Mouse (Mus musculus): ENCODE data around the gene Hdac7.

Hdac7 gene

DNA sequence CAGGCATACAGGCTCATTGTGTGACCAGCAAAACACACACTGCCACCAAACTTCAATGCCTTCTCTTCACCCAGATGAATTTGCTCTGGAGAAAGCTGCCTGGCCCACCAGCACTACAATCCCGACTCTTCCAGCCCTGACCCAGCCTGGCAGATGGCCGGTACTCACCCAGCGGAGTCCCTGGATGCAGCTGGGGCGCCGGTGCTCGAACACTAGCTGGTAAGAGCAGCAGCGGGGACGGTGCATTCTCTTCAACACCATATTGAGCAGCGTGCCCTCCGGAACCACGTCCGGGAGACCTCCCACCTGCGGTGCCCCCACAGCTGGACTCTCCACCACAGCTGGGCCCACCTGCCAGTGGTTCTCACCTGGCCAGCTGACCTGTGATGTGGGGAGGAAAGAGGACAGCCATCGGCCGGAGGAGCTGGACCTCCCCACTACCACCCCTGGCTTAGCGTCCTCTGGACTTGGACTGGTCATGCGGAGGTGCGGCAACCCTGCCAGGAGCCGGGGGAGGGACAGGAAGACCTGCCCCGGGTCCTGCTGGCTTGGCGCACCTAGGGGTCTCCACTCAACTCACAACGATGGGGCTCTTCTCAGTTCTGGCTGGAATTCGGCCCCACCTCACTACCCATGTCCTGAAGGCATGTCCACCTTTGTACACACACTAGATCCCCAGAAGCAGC, 77.6 kb downstream of the Hdac7 start:
- DNase-seq (ENCODE audit: low spot score): no peak

DNA sequence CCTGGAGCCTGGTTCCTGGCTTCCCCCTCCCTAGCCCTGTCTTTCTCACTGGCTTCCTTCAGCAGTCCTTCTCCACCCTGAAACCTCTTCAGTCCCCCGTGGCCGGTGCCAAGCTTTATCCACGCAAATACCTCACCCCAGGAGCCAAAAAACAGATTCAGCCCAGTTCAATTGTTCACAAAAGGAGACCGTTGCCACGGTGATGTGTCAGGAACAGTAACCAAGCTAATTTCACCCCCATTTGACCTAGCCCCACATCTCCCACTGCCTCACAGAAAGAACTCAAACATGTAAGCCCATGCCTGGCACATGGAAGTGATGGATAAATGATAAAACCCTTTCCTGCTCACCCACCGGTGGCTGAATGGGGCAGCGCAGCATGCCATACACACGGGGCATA, 78.1 kb downstream of the Hdac7 start:
- DNase-seq (ENCODE audit: low spot score): no peak

DNA sequence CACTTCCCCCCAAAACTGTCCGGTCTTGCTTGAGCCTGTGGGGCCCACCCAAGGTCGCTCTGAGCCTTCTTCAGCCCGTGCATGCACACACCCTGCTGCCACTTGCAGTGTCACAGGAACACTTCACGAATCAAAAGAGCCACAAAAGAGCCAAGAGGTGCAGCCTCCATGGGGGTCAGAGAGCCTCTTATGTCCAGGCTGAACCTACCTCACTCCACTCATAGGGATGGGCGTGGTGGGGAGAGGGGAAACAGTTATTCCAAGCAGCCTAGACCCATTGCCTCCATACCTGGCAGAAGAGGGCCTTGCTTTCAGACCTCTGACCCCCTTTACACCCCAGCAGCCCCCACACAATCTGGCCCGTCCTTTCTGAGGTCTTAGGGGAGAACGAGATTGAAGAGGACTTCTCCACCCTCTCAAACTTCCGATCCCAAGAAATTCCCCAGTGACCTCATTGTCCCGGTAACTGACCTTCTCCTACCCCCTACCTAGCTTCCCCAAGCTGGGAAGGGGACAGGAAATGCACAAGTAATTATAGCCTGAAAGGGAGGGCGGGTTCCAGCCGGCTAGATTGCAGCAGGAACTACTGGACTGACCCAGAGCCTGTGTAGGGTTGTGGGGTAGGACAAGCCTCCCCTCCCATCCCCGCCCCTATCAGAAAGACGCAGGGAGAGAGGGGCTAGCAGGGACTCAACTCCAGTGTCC, 79.1 kb downstream of the Hdac7 start:
- no peak for DNase-seq (ENCODE audit: low spot score)

DNA sequence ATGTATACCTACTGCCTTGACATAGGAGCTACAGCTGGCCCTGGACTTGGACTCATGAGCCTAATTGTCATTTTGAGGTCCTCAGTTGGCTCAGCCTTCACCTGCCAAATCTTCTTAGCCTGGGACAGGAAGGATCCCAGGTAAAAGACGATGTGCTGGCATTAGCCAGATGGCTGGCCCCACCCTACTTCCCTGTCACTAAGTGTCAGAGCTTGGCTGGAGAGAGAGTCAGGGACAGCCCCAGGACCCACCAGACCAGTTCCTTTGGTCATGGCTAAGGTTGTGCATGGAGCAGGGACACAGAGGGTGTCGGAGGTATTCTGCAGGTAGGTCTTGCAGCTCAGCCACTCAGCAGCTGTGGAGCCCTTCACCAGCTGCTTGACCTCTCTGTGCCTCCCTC, 79.8 kb downstream of the Hdac7 start:
- no peak for DNase-seq (ENCODE audit: low spot score)

DNA sequence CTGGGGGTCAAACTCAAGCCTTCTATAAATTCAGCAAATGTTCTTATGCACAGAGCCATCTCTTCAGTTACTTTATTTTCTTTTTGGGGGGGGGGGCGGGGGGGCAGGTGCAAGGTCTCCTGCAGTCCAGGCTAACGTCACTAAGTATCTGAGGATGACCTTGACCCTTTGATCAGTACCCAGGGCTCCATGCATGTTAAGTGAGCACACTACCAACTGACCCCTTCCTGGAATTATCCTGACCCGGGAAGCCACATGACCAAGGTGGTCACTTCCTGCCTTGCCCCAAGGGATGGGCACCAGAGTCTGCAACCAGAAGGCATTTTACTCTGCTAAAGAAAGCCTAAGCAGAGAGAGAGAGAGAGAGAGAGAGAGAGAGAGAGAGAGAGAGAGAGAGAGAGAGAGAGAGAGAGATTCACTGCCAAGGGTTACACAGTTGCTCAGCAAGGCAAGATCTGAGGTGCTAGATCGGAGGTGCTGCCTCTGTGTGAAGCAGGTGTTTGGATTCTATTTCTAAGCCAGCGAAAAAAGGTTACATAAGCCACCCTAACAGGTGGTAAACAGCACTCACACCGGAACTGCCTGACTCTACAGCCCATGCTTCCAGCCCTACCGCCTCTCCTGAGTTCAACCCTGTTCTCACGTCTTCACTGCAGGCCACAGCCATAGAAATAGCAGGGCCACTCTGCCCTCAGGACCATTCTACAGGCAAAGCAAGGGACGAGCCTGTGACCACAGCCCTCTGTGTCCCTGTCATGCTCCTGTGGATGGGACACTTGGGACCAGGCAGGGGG, 80.8 kb downstream of the Hdac7 start:
- DNase-seq (ENCODE audit: low spot score): no peak

DNA sequence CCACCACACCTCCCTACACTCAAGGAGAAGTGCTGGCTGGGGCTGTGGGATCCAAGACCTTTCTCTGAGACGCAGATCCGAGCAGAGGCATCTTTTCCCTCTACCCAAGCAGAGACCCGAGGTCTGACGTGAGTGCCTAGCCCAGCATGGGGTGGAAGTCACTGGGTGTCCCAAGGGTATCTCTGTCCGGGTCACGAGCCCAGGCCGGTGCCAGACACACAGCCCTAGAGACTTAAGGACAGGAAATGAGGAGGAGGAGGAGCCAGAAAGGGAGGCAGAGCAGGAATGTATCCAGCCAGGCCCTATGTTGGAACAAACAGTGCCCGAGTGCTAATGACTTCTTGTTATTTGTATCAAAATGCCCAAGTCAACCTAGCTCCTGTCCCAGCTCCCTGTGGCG, 81.6 kb downstream of the Hdac7 start:
- no peak for DNase-seq (ENCODE audit: low spot score)

DNA sequence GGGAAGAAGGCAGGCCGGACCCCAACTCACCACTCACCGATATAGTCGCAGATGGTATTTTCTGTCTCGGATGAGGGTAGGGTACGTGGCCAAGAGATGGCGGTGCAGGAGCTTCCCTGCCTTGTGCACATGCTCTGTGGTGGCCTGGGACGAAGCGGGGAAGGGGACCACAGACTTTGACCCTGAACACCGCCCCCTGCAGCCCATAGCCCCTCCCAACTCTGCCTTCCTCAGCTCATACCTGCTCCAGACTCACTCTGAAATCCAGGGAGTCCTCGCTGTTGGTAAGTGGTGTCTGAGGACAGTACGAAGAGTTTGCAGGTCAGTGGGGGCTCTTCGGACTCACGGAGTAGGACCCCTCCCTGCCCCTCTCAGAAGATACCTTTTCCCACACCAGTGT, 82.9 kb downstream of the Hdac7 start:
- no peak for DNase-seq (ENCODE audit: low spot score)

DNA sequence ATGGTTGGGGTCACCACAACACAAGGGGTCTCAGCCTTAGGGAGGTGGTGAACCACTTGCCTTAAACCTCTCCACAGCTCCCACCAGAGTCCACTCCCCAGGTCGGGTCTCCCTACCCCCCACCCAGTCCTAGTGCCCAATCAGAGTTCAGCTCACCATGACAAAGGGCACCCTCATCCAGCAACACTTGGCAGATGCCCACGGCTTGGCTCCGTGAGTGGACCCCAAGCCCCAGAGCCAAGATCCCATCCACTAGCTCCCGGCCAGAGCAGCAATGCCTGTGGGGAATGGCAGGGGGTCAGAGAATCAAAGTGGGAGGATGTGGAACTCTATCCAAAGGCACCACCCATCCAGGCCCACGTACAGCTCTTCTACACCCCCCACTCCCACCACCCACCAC, 83.3 kb downstream of the Hdac7 start:
- DNase-seq (ENCODE audit: low spot score): no peak

DNA sequence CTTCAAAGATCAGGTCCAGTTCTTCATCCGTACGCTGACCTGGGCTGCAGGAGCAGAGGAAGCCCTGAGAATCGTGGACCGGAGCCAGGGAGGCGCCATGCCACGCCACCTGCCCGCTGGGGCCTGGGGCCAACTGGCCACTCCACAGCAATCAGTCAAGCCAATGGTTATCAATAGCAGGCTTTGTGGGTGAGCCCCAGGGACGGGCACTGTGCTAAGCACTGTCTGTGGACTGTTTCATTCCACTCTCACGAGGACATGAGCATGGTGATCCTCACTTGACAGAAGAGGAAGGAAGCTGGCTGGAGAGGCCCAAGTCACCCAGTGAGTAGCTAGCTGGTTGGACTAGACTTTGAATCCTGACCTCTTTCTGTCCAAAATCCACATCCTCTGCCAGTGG, 84.3 kb downstream of the Hdac7 start:
- DNase-seq (ENCODE audit: low spot score): no peak

DNA sequence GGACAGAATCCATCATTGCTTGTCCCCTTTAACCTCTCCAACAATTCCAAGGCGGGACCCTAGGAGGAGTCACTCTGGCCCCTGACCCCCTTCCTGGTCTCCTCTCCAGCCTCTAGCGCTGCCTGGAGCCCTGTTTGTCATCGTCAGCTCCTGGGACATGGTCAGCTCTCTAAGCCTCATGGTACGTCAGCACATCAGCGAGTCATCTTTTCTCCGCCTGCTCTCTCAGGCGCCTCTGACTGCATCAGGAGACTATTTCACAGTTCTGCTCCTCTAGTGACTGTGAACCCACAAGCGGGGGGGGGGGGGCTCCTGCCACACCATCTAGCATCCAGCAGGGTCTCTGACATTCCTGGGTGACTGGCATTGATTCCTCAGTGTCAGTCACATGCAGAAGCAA, 88.9 kb downstream of the Hdac7 start:
- DNase-seq (ENCODE audit: low spot score): no peak

DNA sequence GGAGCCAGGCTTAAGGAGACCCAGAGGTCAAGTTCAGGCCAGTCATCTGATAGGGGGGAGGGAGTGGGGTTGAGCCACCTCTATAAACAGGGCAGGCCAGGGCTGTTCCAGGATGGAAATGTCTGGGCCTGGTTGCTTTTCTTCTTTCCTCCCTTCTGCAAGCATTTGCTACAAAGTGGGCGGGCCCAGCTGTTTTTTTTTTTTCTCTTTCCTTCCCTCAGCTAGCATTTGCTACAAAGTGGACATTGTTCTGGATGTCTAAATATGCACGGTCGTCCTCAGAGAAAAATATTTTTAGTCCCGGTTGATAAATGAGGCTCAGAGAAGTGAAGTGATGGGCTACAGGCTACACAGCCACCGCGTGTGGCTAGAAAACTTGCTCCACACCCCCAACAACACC, 89.8 kb downstream of the Hdac7 start:
- DNase-seq (ENCODE audit: low spot score): no peak

DNA sequence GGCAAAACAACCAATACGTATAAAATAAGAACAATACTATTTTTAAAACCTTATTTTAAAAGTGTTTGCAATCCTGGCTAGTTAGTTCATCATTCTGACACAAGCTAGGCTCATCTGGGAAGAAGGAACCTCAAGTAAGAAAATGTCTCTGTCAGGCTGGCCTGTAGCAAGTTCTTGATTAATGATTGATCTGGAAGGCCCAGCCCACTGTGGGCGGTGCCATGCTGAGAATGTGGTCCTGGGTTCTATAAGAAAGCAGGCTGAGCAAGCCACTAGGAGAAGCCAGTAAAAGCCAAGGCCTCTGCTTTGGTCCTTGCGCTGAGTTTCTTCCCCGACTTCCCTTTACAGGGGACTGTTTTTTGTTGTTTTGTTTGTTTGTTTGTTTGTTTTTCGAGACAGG, 91.8 kb downstream of the Hdac7 start:
- DNase-seq (ENCODE audit: low spot score): no peak

DNA sequence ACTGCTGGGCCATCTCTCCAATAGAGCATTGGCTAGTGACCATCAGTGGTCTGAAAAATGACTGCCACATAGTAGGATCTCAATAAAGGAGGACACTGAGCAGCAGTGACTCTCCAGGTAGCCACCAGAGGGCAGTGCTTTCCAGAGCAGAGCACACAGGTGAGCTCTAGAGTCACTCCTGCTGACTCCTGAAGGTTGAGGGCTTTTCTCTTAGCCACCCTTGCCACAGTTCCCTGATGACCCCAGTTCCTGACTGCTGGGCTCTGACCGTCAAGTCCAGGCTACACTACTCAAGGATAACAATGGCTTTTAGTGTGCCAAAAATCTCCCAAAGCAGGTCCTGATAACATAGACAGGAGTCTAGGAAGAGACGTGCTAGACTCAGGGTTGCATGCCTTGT, 92.6 kb downstream of the Hdac7 start:
- no peak for DNase-seq (ENCODE audit: low spot score)

DNA sequence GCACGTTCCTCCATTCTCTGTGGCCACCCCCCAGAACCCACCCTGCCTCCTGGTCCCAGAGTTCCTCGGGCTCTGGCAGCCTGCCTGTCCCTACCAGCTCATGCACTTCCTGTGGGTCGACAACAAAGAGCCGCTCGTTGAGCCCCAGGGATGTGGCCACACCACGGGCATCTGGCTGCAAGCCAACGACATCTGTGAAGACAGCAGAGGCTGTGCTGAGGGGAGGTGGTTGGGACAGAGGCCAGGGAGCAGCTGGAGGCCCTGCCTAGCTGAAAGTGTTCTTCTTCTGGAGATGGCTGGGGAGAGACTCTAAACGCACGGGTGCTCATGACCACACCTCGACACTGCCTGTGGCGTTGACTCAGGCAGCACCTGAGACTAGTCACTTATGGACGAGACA, 93.6 kb downstream of the Hdac7 start:
- peak; percentile 42 for DNase-seq (ENCODE audit: low spot score)

DNA sequence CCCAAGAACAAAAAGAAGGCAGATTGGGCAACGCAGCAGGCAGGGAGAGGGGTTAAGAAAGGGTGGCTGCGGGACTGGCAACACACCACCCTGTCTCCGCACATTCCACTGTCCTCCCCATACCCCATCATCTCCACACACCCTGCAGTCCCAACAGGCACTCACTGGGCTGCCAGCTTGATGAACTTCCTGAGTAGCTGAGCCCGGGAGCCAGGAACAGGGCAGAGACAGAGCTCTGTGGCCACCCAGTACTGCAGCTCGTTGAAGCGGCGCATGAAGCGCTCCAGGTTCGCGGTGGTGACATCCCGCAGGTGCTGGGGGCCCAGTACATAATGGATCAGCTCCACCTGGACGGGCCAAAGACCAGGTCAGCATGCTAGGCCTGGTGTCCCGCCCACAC, 94.5 kb downstream of the Hdac7 start:
- DNase-seq (ENCODE audit: low spot score): no peak

DNA sequence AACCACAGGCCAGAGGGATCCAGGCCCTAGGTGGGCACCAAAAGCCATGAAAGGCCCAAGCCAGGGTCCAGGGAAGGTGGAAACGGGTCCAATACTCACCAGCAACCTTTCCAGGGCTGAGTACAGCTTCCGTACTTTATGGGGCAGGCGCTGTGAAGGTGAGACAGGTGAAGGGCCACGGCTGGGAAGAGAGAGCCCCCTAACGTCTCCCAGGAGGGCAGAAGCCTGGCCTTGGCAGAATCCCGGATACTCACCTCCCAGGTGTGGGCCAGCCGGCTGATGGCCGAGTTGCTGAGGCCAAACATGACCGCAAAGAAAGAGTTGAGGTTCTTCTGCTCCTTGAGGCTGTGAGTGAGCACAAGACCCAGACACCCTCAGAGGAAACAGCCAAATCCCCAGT, 94.9 kb downstream of the Hdac7 start:
- DNase-seq (ENCODE audit: low spot score): no peak

DNA sequence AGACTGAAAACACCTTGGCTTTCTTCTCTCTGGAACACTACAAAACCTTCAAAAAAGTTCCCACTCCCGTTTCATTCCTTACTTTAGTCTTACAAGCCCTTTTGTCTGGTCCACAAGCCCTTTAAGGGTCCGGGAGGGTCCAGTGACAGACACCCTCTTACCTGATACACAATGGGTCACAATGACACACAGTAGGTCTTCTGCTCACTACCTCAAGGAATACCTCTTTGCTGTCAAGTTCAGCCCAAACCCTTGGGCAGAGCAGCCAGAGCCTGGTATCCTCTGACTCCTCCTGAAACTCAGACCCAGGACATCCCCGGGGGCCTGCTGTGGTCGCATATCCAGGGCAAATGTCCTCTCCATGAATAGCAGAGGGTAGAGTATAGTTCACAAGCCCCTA, 95.3 kb downstream of the Hdac7 start:
- no peak for DNase-seq (ENCODE audit: low spot score)

DNA sequence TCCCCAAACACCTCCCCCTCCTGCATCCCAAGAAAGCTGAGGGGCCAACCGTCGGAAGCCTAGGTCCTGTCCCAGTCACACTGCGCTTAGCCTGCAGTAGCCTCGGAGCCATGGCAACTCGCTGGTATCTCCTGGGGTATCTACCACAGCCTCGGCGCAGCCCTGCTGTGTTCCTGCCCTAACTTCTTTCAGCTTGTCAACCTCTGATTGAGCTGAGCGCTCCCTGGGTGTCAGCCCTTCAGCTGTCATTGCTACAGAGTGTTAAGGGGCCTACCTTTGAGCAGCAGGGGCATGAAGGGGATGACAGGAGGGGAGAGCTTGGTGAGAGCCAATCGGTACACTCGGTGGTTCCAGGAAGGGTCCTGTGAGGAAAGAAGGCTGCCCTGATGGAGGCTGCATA, 96.0 kb downstream of the Hdac7 start:
- no peak for DNase-seq (ENCODE audit: low spot score)

DNA sequence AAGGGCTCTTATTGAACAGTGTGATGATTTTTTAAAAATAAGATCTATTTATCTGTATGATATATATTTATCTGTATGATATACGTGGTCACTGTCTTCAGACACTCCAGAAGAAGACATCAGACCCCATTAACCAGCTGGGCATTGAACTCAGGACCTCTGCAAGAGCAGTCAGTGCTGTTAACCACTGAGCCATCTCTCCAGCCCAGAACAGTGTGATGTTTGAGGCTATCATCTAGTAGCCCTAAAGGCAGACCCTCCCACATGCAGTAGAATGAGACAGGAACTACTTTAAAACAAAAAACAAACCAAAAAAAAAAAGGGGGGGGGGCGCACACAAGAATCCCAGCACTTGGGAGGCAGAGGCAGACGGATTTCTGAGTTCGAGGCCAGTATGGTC, 96.8 kb downstream of the Hdac7 start:
- DNase-seq (ENCODE audit: low spot score): no peak

DNA sequence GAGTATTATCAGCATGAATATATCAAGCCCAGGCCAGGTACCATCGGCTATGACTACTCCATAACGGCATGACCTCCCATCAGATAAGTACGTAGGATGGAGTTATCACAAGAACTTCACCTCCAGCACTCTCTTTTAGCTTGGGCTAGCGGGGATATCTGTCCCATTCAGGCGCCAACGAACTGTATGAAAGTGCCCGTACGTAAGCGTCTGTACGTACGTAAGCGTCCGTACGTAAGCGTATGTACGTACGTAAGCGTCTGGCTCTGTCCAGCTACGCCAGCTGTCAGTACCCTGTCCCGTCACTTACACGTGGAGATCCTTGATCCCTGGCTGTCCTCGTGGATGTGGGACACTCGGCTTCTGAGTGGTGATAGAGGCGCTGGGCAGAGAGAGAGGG, 97.6 kb downstream of the Hdac7 start:
- no peak for DNase-seq (ENCODE audit: low spot score)

DNA sequence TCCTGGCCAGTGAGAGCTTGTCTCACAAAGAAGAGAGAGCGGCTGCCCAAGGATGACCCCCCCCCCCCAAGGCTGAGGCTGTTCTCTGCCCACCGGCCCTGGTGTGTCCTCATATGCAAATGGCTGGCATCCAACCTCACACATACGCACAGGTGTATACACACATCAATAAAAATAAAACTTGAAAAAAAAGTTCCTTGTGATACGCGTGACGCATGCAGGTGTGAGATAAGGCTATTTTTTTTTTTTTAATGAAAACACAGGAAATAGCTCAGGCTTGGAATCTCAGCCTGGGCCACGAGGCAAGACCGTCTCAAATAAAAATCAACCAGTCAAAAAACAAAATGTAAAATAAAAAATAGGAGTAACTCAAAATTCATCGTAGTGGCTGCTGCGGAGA, 98.0 kb downstream of the Hdac7 start:
- DNase-seq (ENCODE audit: low spot score): no peak

DNA sequence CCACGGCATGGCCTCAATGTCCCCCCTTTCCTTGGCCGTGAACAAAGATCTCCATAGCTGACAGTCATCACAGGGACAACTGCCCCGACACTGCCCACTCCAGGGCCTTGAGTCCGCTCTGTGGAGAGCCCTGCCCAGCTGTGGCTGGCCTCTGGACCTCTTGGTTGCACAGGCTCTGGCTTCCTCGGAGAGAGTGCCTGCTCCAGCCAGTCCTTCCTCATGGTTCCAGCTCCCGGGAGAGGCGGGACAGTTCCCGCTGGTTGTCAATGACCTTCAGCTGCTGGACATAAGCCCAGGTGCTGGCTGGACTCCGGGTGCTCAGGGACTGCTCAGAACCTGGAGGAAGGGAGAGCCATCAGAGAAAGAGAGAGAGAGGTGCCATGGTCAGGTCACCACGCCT, 99.0 kb downstream of the Hdac7 start:
- DNase-seq (ENCODE audit: low spot score): no peak

DNA sequence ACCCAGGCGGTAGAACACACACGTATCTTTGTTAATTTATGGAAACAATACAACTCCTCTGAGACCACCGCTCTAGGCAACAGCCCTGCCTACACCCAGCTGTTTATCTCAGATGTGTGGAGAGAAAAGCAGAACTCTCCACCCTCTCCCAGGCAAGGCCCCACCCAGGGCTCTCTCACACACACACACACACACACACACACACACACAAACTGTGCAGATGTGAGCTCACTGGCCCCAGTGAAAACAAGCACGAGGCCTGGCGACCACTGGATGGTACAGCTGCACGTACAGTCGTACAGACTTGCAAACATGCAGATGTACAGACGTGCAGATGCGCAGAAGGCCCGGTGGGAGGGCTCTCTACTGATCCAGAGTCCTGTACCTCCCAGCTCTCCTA, 99.4 kb downstream of the Hdac7 start:
- DNase-seq (ENCODE audit: low spot score): peak; percentile 35
